Mouse (Mus musculus): Measurements from ENCODE around the gene Evl.

DNA sequence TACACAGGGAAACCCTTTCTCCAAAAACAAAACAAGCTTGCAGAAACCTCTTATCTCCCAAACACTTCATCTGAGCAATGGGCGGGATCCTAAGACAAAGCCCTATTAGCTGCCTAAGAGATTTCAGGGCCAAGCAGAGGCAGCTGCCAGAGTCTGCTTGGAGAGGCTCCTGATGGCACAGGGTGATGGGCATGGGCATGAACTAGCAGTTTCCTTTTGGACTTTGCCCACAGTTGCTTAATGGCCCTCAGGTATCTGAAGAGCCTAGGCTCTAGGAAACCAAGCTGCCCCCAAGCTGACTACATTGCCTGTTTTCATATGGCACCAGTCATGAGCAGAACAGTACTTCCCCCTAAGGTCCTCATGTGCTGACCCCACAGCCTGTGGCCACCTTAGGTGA is 139.7 kb downstream of the Evl start:
- TF ChIP-seq CHD2 (IDR thresholded peaks at IDR 0.05; ENCODE audit: low read depth, low read length) (no peak), ZNF384 (IDR thresholded peaks at IDR 0.05; ENCODE audit: low read depth, low read length) (no peak), ZC3H11A (IDR thresholded peaks at IDR 0.05; ENCODE audit: borderline replicate concordance, low read depth, low read length) (no peak), MAFK (IDR thresholded peaks at IDR 0.05; ENCODE audit: insufficient read depth, low read depth, low read length) (no peak), HCFC1 (IDR thresholded peaks at IDR 0.05; ENCODE audit: borderline replicate concordance, insufficient read depth, low read length) (no peak)
